Mouse (Mus musculus) hindbrain, embryonic 11.5 days (tissue): ENCODE measurements around the gene Pcgf2. TPM values are rescaled to one million over a fixed set of nuclear protein-coding genes. Genes with fewer than 3 reads are reported as not detected.
A peak's percentile ranks its signal among the peaks of the same experiment; 100 is the strongest.
"Not testable (repeated sequence)": the region's sequence is repeated elsewhere in the genome, so short reads cannot be mapped to it uniquely, and the experiment has no call there.

Experiments
- ATAC-seq: fragments of 200-750 bp; cut with Nextera tagmentation; 2 replicates; pipeline ENCODE4 v1.8.0; 2017; ENCODE audit warnings: mild to moderate bottlenecking, moderate TSS enrichment, moderate library complexity; ENCODE audit not compliant: low FRiP score
- DNase-seq: peaks from one replicate; pipeline ENCODE4 v3.0.0-alpha.2; 2015; ENCODE audit warnings: low spot score
- H3K27ac ChIP-seq: fragments of 300-500 bp; sonication (generic); 2 replicates; pipeline ENCODE4 v1.5.1; 2014; ENCODE audit warnings: mild to moderate bottlenecking, low read depth, low read length
- H3K27me3 ChIP-seq: fragments of 300-500 bp; sonication (generic); 2 replicates; pipeline ENCODE4 v1.6.1; 2014; ENCODE audit warnings: mild to moderate bottlenecking, low read length, moderate library complexity, mixed read lengths; ENCODE audit not compliant: control insufficient read depth, insufficient read depth
- H3K36me3 ChIP-seq: fragments of 300-500 bp; sonication (generic); 2 replicates; pipeline ENCODE4 v1.6.1; 2014; ENCODE audit warnings: mild to moderate bottlenecking, low read length, moderate library complexity, mixed read lengths; ENCODE audit not compliant: control insufficient read depth, insufficient read depth
- H3K4me1 ChIP-seq: fragments of 300-500 bp; sonication (generic); replicated peaks from 2 replicates; pipeline ENCODE4 v1.6.1; 2014; ENCODE audit warnings: low read length, mixed read lengths; ENCODE audit not compliant: control insufficient read depth, insufficient read depth
- H3K4me2 ChIP-seq: fragments of 300-500 bp; sonication (generic); replicated peaks from 2 replicates; pipeline ENCODE4 v1.6.1; 2014; ENCODE audit warnings: mild to moderate bottlenecking, low read depth, low read length
- H3K4me3 ChIP-seq: fragments of 300-500 bp; sonication (generic); 2 replicates; pipeline ENCODE4 v1.5.1; 2014; ENCODE audit warnings: low read depth, low read length
- H3K9ac ChIP-seq: fragments of 300-500 bp; sonication (generic); 2 replicates; pipeline ENCODE4 v1.6.1; 2014; ENCODE audit warnings: low read depth, low read length
- H3K9me3 ChIP-seq: fragments of 300-500 bp; sonication (generic); 2 replicates; pipeline ENCODE4 v1.6.1; 2016; ENCODE audit warnings: low read length; ENCODE audit not compliant: control insufficient read depth
- WGBS: fragments of 180-500 bp; shearing (Covaris S2); extraction: QIAGEN DNeasy Blood & Tissue Kit; methylation state at CpG from one replicate; pipeline ENCODE4 v1.1.7; 2014; 5-methylcytosine and 5-hydroxymethylcytosine counted together
- polyA plus RNA-seq: library from polyadenylated mRNA; unstranded; fragments of >200 nt; fragmentation: Nextera tagmentation; extraction: Ambion mirVana; gene quantifications from 2 replicates; pipeline ENCODE4 v1.2.1, GENCODE M21; 2014

Pcgf2 gene
- polyA plus RNA-seq, 1 experiment from 2014 or later: 16.9 TPM

DNA sequence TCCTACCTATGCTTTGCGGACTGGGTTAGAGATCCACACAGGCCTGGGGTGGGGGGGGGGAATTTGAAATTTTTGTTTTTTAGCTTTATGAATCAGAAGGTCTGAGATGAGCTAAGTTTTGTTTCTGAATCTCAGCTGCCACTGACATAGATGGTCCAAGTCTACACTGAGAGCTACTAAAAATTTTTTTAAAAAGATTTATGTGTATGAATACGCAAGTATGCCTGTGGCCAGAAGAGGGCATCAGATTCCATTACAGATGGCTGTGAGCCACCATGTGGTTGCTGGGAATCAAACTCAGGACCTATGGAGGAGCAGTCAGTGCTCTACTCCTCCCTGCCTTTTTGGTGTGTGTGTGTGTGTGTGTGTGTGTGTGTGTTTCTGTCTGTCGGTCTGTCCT lies 14.1 kb upstream of the Pcgf2 start:
- Histone ChIP-seq H3K4me2 (no peak overlapping the region), H3K27me3 (no peaks in the 10 kb centered on the region), H3K9ac (no peak overlapping the region), H3K4me1 (no peaks in the 10 kb centered on the region), H3K9me3 (no peaks in the 10 kb centered on the region), H3K27ac (no peak overlapping the region), H3K36me3 (peaks cover 10% of the 10 kb centered on the region; the same call in 1 of the 2 replicates), H3K4me3 (no peak overlapping the region)
- ATAC-seq (no peak), DNase-seq (no peak)
- 91% methylated on average over 3 of the region's 3 CpGs for WGBS

DNA sequence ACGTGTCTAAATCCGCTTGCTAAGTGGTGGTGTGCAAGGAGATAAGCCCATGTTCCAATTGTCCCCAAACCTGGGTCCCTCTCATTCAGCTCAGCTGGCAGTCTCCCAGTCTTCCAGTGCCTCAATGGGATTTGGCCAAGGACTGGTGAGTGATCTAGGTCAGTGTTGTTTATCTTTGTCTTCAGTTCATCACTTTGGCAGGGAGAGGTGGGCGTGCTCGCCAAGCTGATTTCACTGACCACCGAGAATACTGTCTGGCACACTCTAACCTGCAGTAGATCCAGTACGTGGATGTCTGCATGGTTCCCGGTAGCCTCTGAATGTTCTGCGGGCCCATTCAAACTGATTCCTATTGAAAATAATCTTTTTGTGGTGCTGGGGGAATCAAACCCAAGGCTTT lies 13.6 kb upstream of the Pcgf2 start:
- H3K4me3 ChIP-seq: no peak overlapping the region
- H3K4me1 ChIP-seq: no peaks in the 10 kb centered on the region
- H3K4me2 ChIP-seq: no peak overlapping the region
- no peak overlapping the region for H3K27ac ChIP-seq
- H3K27me3 ChIP-seq: no peaks in the 10 kb centered on the region
- no peaks in the 10 kb centered on the region for H3K9me3 ChIP-seq
- no peak for ATAC-seq
- H3K36me3 ChIP-seq: peaks cover 10% of the 10 kb centered on the region; the same call in 1 of the 2 replicates
- H3K9ac ChIP-seq: no peak overlapping the region
- WGBS: 87% methylated on average over 8 of the region's 8 CpGs
- DNase-seq: no peak

DNA sequence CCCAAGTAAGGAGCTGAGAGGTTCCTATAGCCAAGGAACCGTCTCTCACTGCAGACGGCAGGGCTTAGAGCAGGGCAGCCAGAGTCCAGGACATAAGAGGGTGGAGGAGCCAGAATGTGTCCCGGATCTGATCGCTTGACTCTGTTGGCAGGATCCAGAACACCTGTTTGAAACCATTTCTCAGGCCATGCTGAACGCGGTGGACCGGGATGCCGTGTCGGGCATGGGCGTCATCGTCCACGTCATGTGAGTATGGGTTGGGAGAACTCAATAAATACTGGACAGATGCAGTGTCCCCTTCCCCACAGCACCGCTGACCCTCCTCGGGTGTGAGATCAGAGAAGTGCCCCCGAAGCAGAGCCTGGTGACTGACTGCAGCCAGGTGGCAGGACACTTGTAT lies 12.0 kb upstream of the Pcgf2 start:
- H3K27me3 ChIP-seq: no peaks in the 10 kb centered on the region
- H3K4me3 ChIP-seq: no peak overlapping the region
- DNase-seq (no peak), ATAC-seq (no peak)
- WGBS: 94% methylated on average over 15 of the region's 15 CpGs
- H3K9me3 ChIP-seq: no peaks in the 10 kb centered on the region
- peaks cover 6% of the 10 kb centered on the region; the same call in 1 of the 2 replicates for H3K36me3 ChIP-seq
- no peaks in the 10 kb centered on the region for H3K4me1 ChIP-seq
- H3K4me2 ChIP-seq: no peak overlapping the region
- no peak overlapping the region for H3K9ac ChIP-seq
- no peak overlapping the region for H3K27ac ChIP-seq

DNA sequence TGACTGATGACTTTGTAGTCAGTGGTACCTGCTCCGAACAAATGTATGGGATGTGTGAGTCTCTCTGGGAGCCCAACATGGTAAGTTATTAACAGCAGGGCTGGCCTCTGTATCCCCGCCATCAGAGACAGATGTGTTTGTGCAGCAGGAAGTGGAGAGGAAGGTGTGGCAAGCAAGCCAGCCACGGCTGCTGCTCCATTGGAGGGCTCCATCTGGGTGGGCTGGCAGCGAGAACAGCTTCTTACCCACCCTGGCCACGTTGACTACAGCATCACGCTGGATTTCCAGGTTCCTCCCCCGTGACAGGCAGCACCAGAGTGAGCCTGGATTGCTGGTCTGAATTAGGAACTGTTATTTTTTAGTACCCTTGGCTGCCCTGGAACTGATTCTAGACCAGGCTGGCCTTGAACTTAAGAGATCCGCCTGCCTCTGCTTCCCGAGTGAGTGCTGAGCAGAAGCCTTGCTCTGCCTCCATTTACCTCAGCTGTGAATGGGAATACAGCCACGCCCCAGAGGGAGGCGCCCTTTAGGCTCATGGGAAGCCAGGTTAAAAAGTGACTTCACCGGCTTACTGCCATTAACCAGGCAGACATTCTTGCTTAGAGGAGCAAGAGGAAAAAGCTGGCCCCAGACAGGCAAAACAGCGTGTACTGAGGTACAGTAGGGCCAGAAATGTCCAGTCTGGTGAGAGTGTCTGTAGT lies 11.1 kb upstream of the Pcgf2 start:
- Histone ChIP-seq H3K27me3 (no peaks in the 10 kb centered on the region), H3K36me3 (peaks cover 11% of the 10 kb centered on the region; the same call in 1 of the 2 replicates), H3K4me2 (no peak overlapping the region), H3K9me3 (no peaks in the 10 kb centered on the region), H3K4me3 (no peak overlapping the region), H3K9ac (no peak overlapping the region), H3K27ac (no peak overlapping the region), H3K4me1 (no peaks in the 10 kb centered on the region)
- WGBS: 90% methylated on average over 13 of the region's 13 CpGs
- no peak for DNase-seq
- ATAC-seq: no peak

DNA sequence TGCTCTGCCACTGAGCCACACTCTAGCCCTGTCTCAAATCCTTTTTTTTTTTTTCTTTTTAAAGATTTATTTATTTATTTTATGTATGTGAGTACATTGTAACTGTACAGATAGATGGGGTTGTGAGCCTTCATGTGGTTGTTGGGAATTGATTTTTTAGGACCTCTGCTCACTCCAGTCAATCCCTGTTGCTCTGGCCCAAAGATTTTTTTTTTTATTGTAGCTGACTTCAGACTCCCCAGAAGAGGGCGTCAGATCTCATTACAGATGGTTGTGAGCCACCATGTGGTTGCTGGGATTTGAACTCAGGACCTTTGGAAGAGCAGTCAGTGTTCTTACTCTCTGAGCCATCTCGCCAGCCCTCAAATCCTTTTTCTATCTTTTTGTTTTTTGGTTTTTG lies 9.8 kb upstream of the Pcgf2 start:
- H3K27ac ChIP-seq, DNase-seq, H3K27me3 ChIP-seq, H3K4me3 ChIP-seq, H3K4me2 ChIP-seq, H3K4me1 ChIP-seq, H3K9me3 ChIP-seq, ATAC-seq, H3K9ac ChIP-seq: not testable (repeated sequence)
- WGBS: 74% methylated on average over 2 of the region's 2 CpGs
- H3K36me3 ChIP-seq: peaks cover 11% of the 10 kb centered on the region; the same call in 1 of the 2 replicates

DNA sequence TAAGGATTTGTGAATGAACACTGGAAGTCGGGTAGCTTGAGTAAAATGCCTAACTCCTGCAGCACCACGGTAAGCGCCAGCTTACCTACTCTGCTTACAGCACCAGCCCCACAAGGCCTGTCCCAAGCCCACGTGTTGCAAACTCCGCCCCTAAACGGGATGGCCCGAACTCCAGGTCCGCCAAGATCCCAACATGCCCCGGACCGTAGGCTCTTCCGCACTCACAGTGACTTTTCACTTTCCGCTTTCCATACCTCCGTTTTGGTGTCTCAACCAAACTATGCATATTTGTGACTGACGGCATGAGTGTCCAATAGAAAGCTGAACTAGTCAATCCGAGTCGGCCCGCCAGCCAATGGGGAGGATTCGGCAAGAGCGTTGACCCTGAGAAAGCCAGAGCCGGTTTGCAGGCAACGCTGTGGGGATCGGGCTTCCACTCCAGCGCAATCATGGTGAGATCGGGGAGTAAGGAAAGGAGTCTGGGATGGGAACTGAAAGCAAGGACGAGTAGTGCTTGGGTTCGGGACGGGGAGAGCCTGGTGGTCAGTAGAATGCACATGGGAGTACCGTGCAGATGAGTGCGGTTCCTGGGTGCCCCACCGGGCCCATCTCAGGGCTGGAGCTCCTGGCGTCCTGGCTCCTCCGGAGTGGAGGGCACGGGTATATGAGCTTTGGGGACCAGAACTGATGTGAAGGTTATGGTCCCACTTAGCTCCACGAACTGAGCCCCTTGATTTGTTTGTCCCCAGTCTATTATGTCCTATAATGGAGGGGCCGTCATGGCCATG lies 2.9 kb upstream of the Pcgf2 start, which contains the start of gene Psmb3:
Gene Psmb3 (plus strand): TSS at position 361 of the 788 bp plus-strand sequence.
- H3K4me3 ChIP-seq: peak within 1 kb of the TSS; percentile 85
- no peaks in the 10 kb centered on the region for H3K9me3 ChIP-seq
- H3K4me2 ChIP-seq: peak within 1 kb of the TSS; percentile 96
- no peaks in the 10 kb centered on the region for H3K27me3 ChIP-seq
- ATAC-seq (peak; percentile 88), DNase-seq (peak; percentile 97)
- peak within 1 kb of the TSS; percentile 76 for H3K27ac ChIP-seq
- H3K4me1 ChIP-seq: peaks cover 10% of the 10 kb centered on the region
- peak within 1 kb of the TSS; percentile 89 for H3K9ac ChIP-seq
- WGBS: under 1% methylated on average over 35 of the region's 35 CpGs
- H3K36me3 ChIP-seq: peaks cover 4% of the 10 kb centered on the region; the same call in 1 of the 2 replicates

DNA sequence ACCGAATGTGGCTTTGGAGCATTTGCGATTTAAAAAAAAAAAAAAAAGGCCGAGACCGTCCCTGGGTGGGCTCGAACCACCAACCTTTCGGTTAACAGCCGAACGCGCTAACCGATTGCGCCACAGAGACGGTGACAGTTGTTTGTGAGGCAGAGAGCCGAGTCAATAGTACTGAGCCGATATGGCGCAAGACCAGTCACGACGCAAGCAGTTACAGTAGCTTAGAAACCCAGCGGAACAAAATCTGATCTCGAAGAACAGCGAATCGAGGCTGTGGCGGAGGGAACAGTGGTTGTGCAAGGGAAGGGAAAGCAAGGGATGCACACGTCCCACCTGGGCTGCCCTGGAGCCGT lies 2.1 kb upstream of the Pcgf2 start:
- H3K4me2 ChIP-seq: peak overlapping the region; percentile 96
- peaks cover 14% of the 10 kb centered on the region for H3K4me1 ChIP-seq
- H3K4me3 ChIP-seq: peak overlapping the region; percentile 85
- 0 out of 2 replicates have a peak, but pooled peaks cover 4% of the 10 kb centered on the region for H3K36me3 ChIP-seq
- DNase-seq (peak; percentile 94), ATAC-seq (no peak)
- peak overlapping the region; percentile 61 for H3K9ac ChIP-seq
- H3K27ac ChIP-seq: peak overlapping the region; percentile 72; the same call in 1 of the 2 replicates
- H3K9me3 ChIP-seq: no peaks in the 10 kb centered on the region
- no peaks in the 10 kb centered on the region for H3K27me3 ChIP-seq
- under 1% methylated on average over 24 of the region's 24 CpGs for WGBS

DNA sequence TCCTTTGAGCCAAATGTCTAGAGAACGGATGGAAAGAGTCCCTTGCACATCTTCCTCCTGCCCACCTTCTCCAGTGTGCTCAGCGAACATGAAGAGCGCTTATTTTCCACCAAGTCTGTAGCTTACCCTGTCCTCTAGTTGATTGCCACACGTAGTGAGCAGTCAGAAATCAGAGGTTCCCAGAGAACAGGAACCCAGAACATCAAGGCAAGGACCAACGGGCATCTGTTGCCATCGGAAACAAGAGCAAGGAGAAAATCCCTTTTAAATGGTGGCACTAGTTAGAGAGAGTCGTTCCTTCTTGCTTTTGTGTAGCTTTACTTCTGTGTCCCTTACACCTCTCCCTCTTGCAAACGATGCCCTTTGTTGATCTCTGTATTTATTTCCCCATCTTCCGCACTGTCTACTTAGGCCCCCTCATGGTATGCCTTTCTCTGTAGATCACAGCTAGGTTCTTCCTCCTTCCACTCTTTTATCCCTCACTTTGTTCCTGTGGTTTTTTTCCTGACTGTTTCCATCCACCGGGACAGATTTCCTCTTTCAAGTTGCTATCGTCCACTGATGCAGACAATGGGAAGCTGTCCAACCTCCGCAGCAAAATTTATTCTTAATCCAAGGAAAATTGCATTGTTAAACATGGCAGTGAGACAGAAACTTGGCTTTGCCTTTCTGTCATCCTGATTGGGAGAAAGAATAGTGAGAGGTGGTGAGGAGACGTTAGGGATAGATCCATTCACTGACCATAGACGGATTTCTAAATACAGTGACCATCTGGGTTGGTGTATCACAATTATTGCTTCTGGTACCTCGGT lies 1.5 kb upstream of the Pcgf2 start:
- H3K4me1 ChIP-seq: peaks cover 14% of the 10 kb centered on the region
- H3K9ac ChIP-seq: no peak overlapping the region; the same call in 1 of the 2 replicates
- no peak for DNase-seq
- H3K27ac ChIP-seq: no peak overlapping the region
- H3K27me3 ChIP-seq: no peaks in the 10 kb centered on the region
- no peak for ATAC-seq
- H3K4me3 ChIP-seq: peak overlapping the region; percentile 85
- 57% methylated on average over 15 of the region's 15 CpGs for WGBS
- H3K9me3 ChIP-seq: no peaks in the 10 kb centered on the region
- H3K36me3 ChIP-seq: 0 out of 2 replicates have a peak, but pooled peaks cover 2% of the 10 kb centered on the region
- peak overlapping the region; percentile 96 for H3K4me2 ChIP-seq
